Mouse (Mus musculus) G1E (cell line): ENCODE measurements around the gene Myl7.

Experiments
- CTCF ChIP-seq: IDR thresholded peaks from 2 replicates; pipeline ENCODE4 v1.5.1; 2012; ENCODE audit warnings: low read depth, low read length, inconsistent platforms, mixed read lengths
- POLR2AphosphoS5 ChIP-seq: IDR thresholded peaks from 2 replicates; pipeline ENCODE4 v1.6.1; 2012; ENCODE audit warnings: low read depth, low read length, inconsistent platforms; ENCODE audit not compliant: insufficient replicate concordance
- TAL1 ChIP-seq: conservative IDR thresholded peaks from 2 replicates; pipeline ENCODE4 v1.6.1; 2012; ENCODE audit warnings: low read depth, low read length, inconsistent platforms, mixed read lengths

GRCm38 (mm10) chr11:5873192-5873591 lies 25.4 kb downstream of the Myl7 start:
- TF ChIP-seq CTCF (no peak), TAL1 (no peak), POLR2AphosphoS5 (no peak)
